Mouse (Mus musculus): ENCODE measurements around the gene 2310022A10Rik. TPM values are rescaled to one million over a fixed set of nuclear protein-coding genes. Genes with fewer than 3 reads are reported as not detected.

2310022A10Rik gene
- polyA plus RNA-seq, 1 experiment from 2014 or later = 26.4 TPM

- Histone ChIP-seq H3K27ac (no peak overlapping the region), H3K4me1 (replicated peaks; ENCODE audit: control insufficient read depth, insufficient read depth, low read length) (peaks cover 10% of the 10 kb centered on the region), H3K4me2 (replicated peaks) (no peak overlapping the region), H3K9me3 (ENCODE audit: control insufficient read depth, low read length) (no peaks in the 10 kb centered on the region), H3K9ac (no peak overlapping the region), H3K4me3 (replicated peaks; ENCODE audit: low read length) (no peak overlapping the region), H3K27me3 (ENCODE audit: control insufficient read depth, insufficient read depth, low read length) (no peaks in the 10 kb centered on the region), H3K36me3 (replicated peaks; ENCODE audit: control insufficient read depth, insufficient read depth) (peaks cover 69% of the 10 kb centered on the region)
- 92% methylated on average over 8 of the region's 8 CpGs for WGBS
- DNase-seq (ENCODE audit: low spot score) (no peak), ATAC-seq (ENCODE audit: low FRiP score) (no peak)
These were observed 15.0 kb upstream of the 2310022A10Rik start for GRCm38 (mm10) chr7:27537998-27538397.

DNA sequence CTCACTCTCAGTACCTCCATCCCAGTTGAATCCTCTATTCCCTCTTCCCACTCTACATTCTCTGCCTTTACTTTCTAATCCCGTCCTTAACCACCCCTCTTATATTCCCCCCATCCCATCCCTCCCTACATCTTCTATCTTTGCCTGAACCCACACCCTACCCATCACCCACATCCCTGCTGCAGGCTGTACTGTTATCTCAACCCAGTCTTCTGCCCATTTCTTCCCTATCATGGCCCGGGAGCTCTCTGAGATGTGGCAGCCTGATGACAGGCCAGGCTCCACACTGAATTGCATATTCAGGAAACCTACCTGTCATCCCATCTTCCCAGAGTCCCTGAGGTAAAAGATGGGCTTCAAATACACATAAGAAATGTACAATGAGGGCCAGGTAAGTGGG is 14.2 kb upstream of the 2310022A10Rik start:
- Histone ChIP-seq H3K4me2 (replicated peaks) (no peak overlapping the region), H3K27ac (no peak overlapping the region), H3K9me3 (ENCODE audit: control insufficient read depth, low read length) (no peaks in the 10 kb centered on the region), H3K36me3 (replicated peaks; ENCODE audit: control insufficient read depth, insufficient read depth) (peaks cover 61% of the 10 kb centered on the region), H3K9ac (no peak overlapping the region), H3K4me3 (replicated peaks; ENCODE audit: low read length) (no peak overlapping the region), H3K4me1 (replicated peaks; ENCODE audit: control insufficient read depth, insufficient read depth, low read length) (peaks cover 10% of the 10 kb centered on the region), H3K27me3 (ENCODE audit: control insufficient read depth, insufficient read depth, low read length) (no peaks in the 10 kb centered on the region)
- 90% methylated on average over 2 of the region's 2 CpGs for WGBS
- DNase-seq (ENCODE audit: low spot score) (no peak), ATAC-seq (ENCODE audit: low FRiP score) (no peak)

DNA sequence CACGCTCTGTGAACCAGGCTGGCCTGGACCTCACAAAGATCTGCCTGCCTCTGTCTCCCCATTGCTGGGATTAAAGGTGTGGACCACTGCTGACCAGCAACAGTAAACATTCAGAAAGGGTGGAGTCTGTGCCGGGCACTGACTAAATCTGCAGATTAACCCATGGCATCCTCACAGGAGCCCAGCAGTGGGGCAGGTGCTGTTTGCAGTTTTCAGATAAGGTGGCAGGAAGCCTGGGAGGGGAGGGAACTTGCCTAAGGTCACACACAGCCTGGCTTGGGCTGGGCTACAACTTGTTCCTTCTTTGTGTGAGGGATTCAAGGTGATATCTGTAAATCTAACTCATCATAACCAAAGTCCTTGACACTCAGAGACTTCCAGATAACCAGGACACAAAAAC is 12.5 kb upstream of the 2310022A10Rik start:
- no peak for ATAC-seq (ENCODE audit: low FRiP score)
- no peak overlapping the region for H3K4me2 ChIP-seq (replicated peaks)
- no peaks in the 10 kb centered on the region for H3K9me3 ChIP-seq (ENCODE audit: control insufficient read depth, low read length)
- H3K27me3 ChIP-seq (ENCODE audit: control insufficient read depth, insufficient read depth, low read length) = no peaks in the 10 kb centered on the region
- peaks cover 50% of the 10 kb centered on the region for H3K36me3 ChIP-seq (replicated peaks; ENCODE audit: control insufficient read depth, insufficient read depth)
- WGBS = 84% methylated on average over 2 of the region's 2 CpGs
- H3K4me1 ChIP-seq (replicated peaks; ENCODE audit: control insufficient read depth, insufficient read depth, low read length) = peaks cover 10% of the 10 kb centered on the region
- no peak overlapping the region for H3K27ac ChIP-seq
- no peak overlapping the region for H3K9ac ChIP-seq
- no peak for DNase-seq (ENCODE audit: low spot score)
- H3K4me3 ChIP-seq (replicated peaks; ENCODE audit: low read length) = no peak overlapping the region

DNA sequence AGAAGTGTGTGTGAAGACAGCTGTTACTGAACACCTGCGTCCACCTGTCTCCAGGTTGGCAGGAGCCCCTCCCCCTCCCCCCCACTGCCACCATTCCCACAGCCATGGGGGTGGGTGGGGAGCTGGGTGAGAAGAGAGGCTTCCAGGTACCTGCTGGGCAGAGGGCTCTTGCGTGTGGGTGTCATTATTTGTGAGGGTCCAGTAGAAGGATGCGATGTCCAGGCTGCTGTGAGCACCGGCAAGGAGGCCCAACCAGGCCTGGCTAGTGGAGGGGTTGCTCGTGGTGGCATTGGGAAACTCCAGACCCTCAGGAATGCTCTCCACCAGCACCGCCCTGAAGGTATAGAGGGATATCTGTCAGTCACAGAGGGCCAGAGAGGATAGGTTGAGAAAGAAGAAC is 12.1 kb upstream of the 2310022A10Rik start:
- DNase-seq (ENCODE audit: low spot score) (no peak), ATAC-seq (ENCODE audit: low FRiP score) (no peak; the same call in none of the 2 replicates)
- Histone ChIP-seq H3K4me3 (replicated peaks; ENCODE audit: low read length) (no peak overlapping the region), H3K27ac (no peak overlapping the region), H3K36me3 (replicated peaks; ENCODE audit: control insufficient read depth, insufficient read depth) (peaks cover 46% of the 10 kb centered on the region), H3K4me1 (replicated peaks; ENCODE audit: control insufficient read depth, insufficient read depth, low read length) (peaks cover 10% of the 10 kb centered on the region), H3K9me3 (ENCODE audit: control insufficient read depth, low read length) (no peaks in the 10 kb centered on the region), H3K9ac (no peak overlapping the region), H3K27me3 (ENCODE audit: control insufficient read depth, insufficient read depth, low read length) (no peaks in the 10 kb centered on the region), H3K4me2 (replicated peaks) (no peak overlapping the region)
- 93% methylated on average over 6 of the region's 6 CpGs for WGBS

DNA sequence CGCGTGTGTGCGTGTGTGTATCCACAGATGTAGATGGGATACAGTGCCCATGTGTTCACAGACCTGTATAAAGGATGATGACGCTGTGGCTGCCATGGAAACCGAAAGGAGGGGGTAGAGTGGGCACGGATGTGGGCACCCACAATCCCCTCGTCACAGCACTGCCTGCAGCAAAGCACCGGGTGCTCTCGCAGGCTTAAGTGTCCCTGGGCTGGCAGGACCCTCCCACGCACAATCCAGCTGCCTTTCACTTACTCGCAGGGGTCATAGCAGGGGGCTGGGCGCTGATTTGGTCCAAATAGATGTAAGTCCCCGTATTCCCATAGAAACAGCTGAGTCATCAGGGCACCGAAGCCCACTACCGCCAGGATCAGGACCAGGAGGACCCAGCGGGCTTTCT is 11.6 kb upstream of the 2310022A10Rik start:
- Histone ChIP-seq H3K4me1 (replicated peaks; ENCODE audit: control insufficient read depth, insufficient read depth, low read length) (peaks cover 10% of the 10 kb centered on the region), H3K9ac (peak overlapping the region; percentile 82), H3K27me3 (ENCODE audit: control insufficient read depth, insufficient read depth, low read length) (no peaks in the 10 kb centered on the region), H3K36me3 (replicated peaks; ENCODE audit: control insufficient read depth, insufficient read depth) (peaks cover 41% of the 10 kb centered on the region), H3K27ac (no peak overlapping the region), H3K4me2 (replicated peaks) (peak overlapping the region; percentile 96), H3K4me3 (replicated peaks; ENCODE audit: low read length) (peak overlapping the region; percentile 67), H3K9me3 (ENCODE audit: control insufficient read depth, low read length) (no peaks in the 10 kb centered on the region)
- peak; percentile 43 for ATAC-seq (ENCODE audit: low FRiP score)
- 59% methylated on average over 16 of the region's 16 CpGs for WGBS
- DNase-seq (ENCODE audit: low spot score) = peak; percentile 63

DNA sequence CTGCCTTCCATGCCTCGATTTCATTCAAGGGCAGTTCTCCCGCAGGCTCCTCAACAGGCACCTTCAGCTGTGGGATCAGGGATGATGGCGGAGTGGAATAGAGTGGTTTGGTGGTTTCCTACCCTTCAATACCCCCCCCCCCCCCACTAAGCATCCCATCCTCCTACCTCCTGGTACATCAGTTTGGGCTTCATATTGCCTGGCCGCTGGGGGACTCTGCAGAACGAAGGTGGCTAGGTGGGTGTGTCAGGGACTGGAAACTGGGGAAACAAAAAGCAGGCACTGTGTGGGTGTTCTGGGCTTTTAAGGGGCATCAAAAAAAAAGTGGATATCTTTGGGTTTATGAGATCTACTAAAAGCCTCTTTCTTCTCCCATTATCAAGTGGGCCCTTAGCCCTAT is 11.1 kb upstream of the 2310022A10Rik start:
- Histone ChIP-seq H3K27me3 (ENCODE audit: control insufficient read depth, insufficient read depth, low read length) (no peaks in the 10 kb centered on the region), H3K9me3 (ENCODE audit: control insufficient read depth, low read length) (no peaks in the 10 kb centered on the region), H3K36me3 (replicated peaks; ENCODE audit: control insufficient read depth, insufficient read depth) (peaks cover 36% of the 10 kb centered on the region), H3K4me3 (replicated peaks; ENCODE audit: low read length) (peak overlapping the region; percentile 67), H3K4me2 (replicated peaks) (peak overlapping the region; percentile 96), H3K27ac (no peak overlapping the region), H3K4me1 (replicated peaks; ENCODE audit: control insufficient read depth, insufficient read depth, low read length) (peaks cover 10% of the 10 kb centered on the region), H3K9ac (peak overlapping the region; percentile 82)
- DNase-seq (ENCODE audit: low spot score) = no peak
- 67% methylated on average over 5 of the region's 5 CpGs for WGBS
- no peak for ATAC-seq (ENCODE audit: low FRiP score)

DNA sequence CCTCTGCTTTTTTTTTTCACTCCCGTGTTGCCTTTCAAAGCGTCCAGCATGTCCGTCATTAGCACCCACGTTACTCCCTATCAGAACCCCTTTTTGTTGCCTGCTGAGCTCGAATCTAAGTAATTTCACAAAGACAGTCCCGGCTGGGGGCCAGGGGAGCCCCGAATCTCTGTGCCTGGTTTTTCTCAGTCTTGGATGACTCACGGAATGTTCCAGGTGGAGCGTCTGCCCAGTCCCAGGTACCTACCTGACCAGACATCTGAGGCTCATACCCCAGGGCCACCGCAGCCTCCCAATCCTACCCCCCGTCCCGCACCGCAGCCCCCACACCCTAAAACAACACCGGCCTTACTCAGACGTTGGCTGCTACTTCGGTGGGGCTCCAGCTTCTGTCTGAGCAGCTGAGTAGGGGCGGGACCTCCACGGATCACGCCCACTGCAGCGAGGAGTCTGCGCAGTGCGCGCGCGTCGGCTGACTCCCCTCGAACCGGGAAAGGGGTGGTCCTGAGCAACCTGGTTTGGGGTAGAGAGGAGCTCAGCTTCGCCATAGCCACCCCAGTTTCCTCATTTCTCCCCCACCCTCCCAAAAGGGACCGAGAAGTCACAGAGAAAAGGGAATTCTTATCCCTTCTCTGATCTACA is 10.5 kb upstream of the 2310022A10Rik start:
- Histone ChIP-seq H3K9me3 (ENCODE audit: control insufficient read depth, low read length) (no peaks in the 10 kb centered on the region), H3K9ac (peak overlapping the region; percentile 82), H3K4me3 (replicated peaks; ENCODE audit: low read length) (peak overlapping the region; percentile 67), H3K4me1 (replicated peaks; ENCODE audit: control insufficient read depth, insufficient read depth, low read length) (peaks cover 10% of the 10 kb centered on the region), H3K27me3 (ENCODE audit: control insufficient read depth, insufficient read depth, low read length) (no peaks in the 10 kb centered on the region), H3K27ac (peak overlapping the region; percentile 59), H3K36me3 (replicated peaks; ENCODE audit: control insufficient read depth, insufficient read depth) (peaks cover 30% of the 10 kb centered on the region), H3K4me2 (replicated peaks) (peak overlapping the region; percentile 96)
- ATAC-seq (ENCODE audit: low FRiP score) (peak; percentile 94), DNase-seq (ENCODE audit: low spot score) (peak; percentile 83)
- 3% methylated on average over 30 of the region's 30 CpGs for WGBS

DNA sequence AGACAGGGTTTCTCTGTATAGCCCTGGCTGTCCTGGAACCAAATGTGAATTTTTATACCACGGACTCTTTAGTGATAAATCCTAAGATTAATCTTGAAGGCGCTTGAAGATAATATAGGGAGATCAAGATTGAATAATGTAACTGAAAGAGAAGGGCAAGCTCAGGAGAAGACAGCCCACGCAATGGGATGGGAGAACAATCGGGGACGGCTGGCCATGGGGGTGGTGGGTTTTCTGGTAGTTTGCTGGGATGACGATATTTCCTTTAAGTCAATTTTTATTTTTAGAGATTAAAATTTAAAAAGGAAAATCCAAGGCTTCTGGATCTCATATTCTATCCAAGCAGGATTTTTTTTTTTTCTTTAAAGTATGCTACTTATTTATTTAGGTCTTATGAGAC is 10.0 kb upstream of the 2310022A10Rik start:
- H3K36me3 ChIP-seq (replicated peaks; ENCODE audit: control insufficient read depth, insufficient read depth) = peaks cover 25% of the 10 kb centered on the region
- H3K9me3 ChIP-seq (ENCODE audit: control insufficient read depth, low read length) = no peaks in the 10 kb centered on the region
- H3K27me3 ChIP-seq (ENCODE audit: control insufficient read depth, insufficient read depth, low read length) = no peaks in the 10 kb centered on the region
- peaks cover 10% of the 10 kb centered on the region for H3K4me1 ChIP-seq (replicated peaks; ENCODE audit: control insufficient read depth, insufficient read depth, low read length)
- peak overlapping the region; percentile 96 for H3K4me2 ChIP-seq (replicated peaks)
- peak overlapping the region; percentile 59 for H3K27ac ChIP-seq
- ATAC-seq (ENCODE audit: low FRiP score) (no peak), DNase-seq (ENCODE audit: low spot score) (no peak)
- peak overlapping the region; percentile 82 for H3K9ac ChIP-seq
- 47% methylated on average over 6 of the region's 6 CpGs for WGBS
- H3K4me3 ChIP-seq (replicated peaks; ENCODE audit: low read length) = peak overlapping the region; percentile 67

GRCm38 (mm10) chr7:27543851-27544250 is 9.2 kb upstream of the 2310022A10Rik start:
- 93% methylated on average over 4 of the region's 4 CpGs for WGBS
- DNase-seq (ENCODE audit: low spot score) = no peak
- no peak overlapping the region for H3K4me2 ChIP-seq (replicated peaks)
- peaks cover 17% of the 10 kb centered on the region for H3K36me3 ChIP-seq (replicated peaks; ENCODE audit: control insufficient read depth, insufficient read depth)
- no peaks in the 10 kb centered on the region for H3K27me3 ChIP-seq (ENCODE audit: control insufficient read depth, insufficient read depth, low read length)
- no peak for ATAC-seq (ENCODE audit: low FRiP score)
- no peak overlapping the region for H3K4me3 ChIP-seq (replicated peaks; ENCODE audit: low read length)
- H3K4me1 ChIP-seq (replicated peaks; ENCODE audit: control insufficient read depth, insufficient read depth, low read length) = peaks cover 10% of the 10 kb centered on the region
- no peaks in the 10 kb centered on the region for H3K9me3 ChIP-seq (ENCODE audit: control insufficient read depth, low read length)
- H3K27ac ChIP-seq = no peak overlapping the region
- no peak overlapping the region for H3K9ac ChIP-seq

Measured in hindbrain, embryonic 14.5 days (tissue).